Mouse (Mus musculus): ENCODE measurements at regions not wholly inside any gene's neighbourhood (a gene's known extent, or its start where the extent isn't known, plus 50 kb on each side); places are given as distances from the start of the nearest gene placed in this dataset.

DNA sequence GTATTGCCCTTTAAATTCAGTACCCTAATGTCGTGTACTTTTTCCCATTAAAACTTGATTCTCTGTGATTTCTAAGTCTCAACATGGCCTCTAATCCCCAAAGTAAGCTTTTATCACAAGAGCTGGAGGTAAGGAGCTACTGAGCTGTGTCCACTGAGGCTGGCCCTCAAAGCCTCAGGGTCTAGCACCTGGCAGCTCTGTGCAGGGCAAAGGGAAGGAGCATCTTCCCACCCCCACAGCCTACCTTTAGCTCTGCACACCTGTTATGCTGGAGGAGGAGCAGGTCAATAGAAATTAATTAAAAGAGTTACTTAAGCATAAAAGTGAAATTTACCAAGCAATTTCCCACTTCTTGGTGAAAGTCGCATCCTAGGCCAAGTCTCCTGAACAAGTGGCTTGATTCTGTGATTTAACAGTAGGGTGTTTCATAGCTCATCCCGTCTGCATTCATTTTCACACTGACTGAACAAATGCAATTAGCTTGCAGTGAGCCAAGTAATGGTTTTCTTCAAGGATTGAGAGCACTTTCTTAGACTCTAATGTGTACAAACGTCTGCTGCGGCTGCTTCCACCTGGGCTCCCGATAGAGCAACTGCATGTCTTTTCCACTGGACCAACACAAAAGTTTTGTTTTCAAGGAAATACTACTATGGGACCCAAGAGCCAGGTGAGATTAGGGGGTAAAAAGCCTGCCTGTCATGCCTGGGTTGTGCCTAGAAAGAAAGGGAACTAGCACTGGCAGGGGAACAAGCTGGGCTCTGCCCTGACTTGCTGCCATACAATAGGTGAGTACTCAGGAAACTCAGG, 50.6 kb upstream of the Dap start:
- no peak for TF ChIP-seq EP300 (IDR thresholded peaks at IDR 0.05; ENCODE audit: insufficient read depth, low read depth, low read length)
- no peak for TF ChIP-seq CTCF (IDR thresholded peaks at IDR 0.05; ENCODE audit: low read depth, low read length)
- no peak for TF ChIP-seq POLR2A (IDR thresholded peaks at IDR 0.05; ENCODE audit: insufficient read depth, low read length)

All from ES-Bruce4 (cell line).